Mouse (Mus musculus) MEL (cell line): ENCODE results near the gene Pink1. TPM values are rescaled to one million over a fixed set of nuclear protein-coding genes. Genes with fewer than 3 reads are reported as not detected.

Experiments used
- DNase-seq: peaks from one replicate; pipeline ENCODE4 v3.0.0; 2011; ENCODE audit warnings: low read depth, low spot score
- H3K27ac ChIP-seq: 2 replicates; pipeline ENCODE4 v1.5.1; 2012; ENCODE audit warnings: low read depth, mild to moderate bottlenecking, control low read depth, low read length, moderate library complexity; ENCODE audit not compliant: control insufficient read depth
- H3K27me3 ChIP-seq, 2 experiments: fragments of 150-350 bp in 1 of 2; sonication (generic) in 1 of 2; 2 replicates each; pipeline ENCODE4 v1.6.1; 2012; ENCODE audit warnings: low read length in 2 of 2, mild to moderate bottlenecking in 2 of 2, improper control_type of control experiment in 1 of 2, moderate library complexity in 1 of 2; ENCODE audit not compliant: insufficient read depth in 2 of 2, control insufficient read depth in 1 of 2
- H3K36me3 ChIP-seq, 2 experiments: 2 replicates each; pipeline ENCODE4 v1.6.1; 2012 to 2014; ENCODE audit warnings: low read length in 2 of 2, improper control_type of control experiment in 1 of 2, inconsistent platforms in 1 of 2, mild to moderate bottlenecking in 1 of 2; ENCODE audit not compliant: insufficient read depth in 2 of 2, control insufficient read depth in 1 of 2
- H3K4me1 ChIP-seq, 2 experiments: fragments of 150-350 bp in 1 of 2; sonication (generic) in 1 of 2; 2 replicates each; pipeline ENCODE4 v1.6.1; 2012; ENCODE audit warnings: low read length in 2 of 2, improper control_type of control experiment in 1 of 2, mild to moderate bottlenecking in 1 of 2; ENCODE audit not compliant: insufficient read depth in 2 of 2, control insufficient read depth in 1 of 2
- H3K4me3 ChIP-seq, 2 experiments: fragments of 150-350 bp in 1 of 2; sonication (generic) in 1 of 2; 2 replicates each; pipeline ENCODE4 v1.5.1; 2012; ENCODE audit warnings: low read depth in 2 of 2, low read length in 2 of 2, mild to moderate bottlenecking in 2 of 2, moderate library complexity in 2 of 2, control low read depth in 1 of 2, improper control_type of control experiment in 1 of 2; ENCODE audit not compliant: control insufficient read depth in 1 of 2, insufficient read depth in 1 of 2
- H3K79me2 ChIP-seq: 2 replicates; pipeline ENCODE4 v1.6.1; 2012; ENCODE audit warnings: mild to moderate bottlenecking, low read length, moderate library complexity; ENCODE audit not compliant: control insufficient read depth, poor library complexity, insufficient read depth
- H3K9ac ChIP-seq: 2 replicates; pipeline ENCODE4 v1.6.1; 2012; ENCODE audit warnings: low read depth, mild to moderate bottlenecking, control low read depth, low read length, moderate library complexity; ENCODE audit not compliant: control insufficient read depth, poor library complexity, severe bottlenecking
- H3K9me3 ChIP-seq: fragments of 150-350 bp; sonication (generic); replicated peaks from 2 replicates; pipeline ENCODE4 v1.6.1; 2012; ENCODE audit warnings: mild to moderate bottlenecking, low read length, improper control_type of control experiment, moderate library complexity; ENCODE audit not compliant: insufficient read depth
- CHD1 ChIP-seq: IDR thresholded peaks from 2 replicates; pipeline ENCODE4 v1.6.1; 2012; ENCODE audit warnings: low read depth, mild to moderate bottlenecking, inconsistent platforms, low read length, improper control_type of control experiment
- CTCF ChIP-seq, 3 experiments: IDR thresholded peaks in 2 of 3; conservative IDR thresholded peaks in 1 of 3; 2 replicates each; pipeline ENCODE4 v1.5.1; 2011 to 2012; ENCODE audit warnings: low read length in 3 of 3, low read depth in 2 of 3, mild to moderate bottlenecking in 2 of 3, improper control_type of control experiment in 1 of 3, inconsistent platforms in 1 of 3, mixed read lengths in 1 of 3, moderate library complexity in 1 of 3; ENCODE audit not compliant: control insufficient read depth in 1 of 3, insufficient read depth in 1 of 3, poor library complexity in 1 of 3, severe bottlenecking in 1 of 3
- E2F4 ChIP-seq: IDR thresholded peaks from 2 replicates; pipeline ENCODE4 v1.6.1; 2011; ENCODE audit warnings: low read depth, low read length, improper control_type of control experiment, borderline replicate concordance
- ELF1 ChIP-seq: IDR thresholded peaks from 2 replicates; pipeline ENCODE4 v1.6.1; 2014; ENCODE audit warnings: low read depth, mild to moderate bottlenecking, inconsistent platforms, low read length, improper control_type of control experiment, moderate library complexity
- EP300 ChIP-seq, 2 experiments: IDR thresholded peaks; 2 replicates each; pipeline ENCODE4 v1.6.1; 2011; ENCODE audit warnings: improper control_type of control experiment in 2 of 2, low read length in 2 of 2, low read depth in 1 of 2, mild to moderate bottlenecking in 1 of 2
- ETS1 ChIP-seq: IDR thresholded peaks from 2 replicates; pipeline ENCODE4 v1.6.1; 2012; ENCODE audit warnings: low read depth, mild to moderate bottlenecking, inconsistent platforms, low read length, improper control_type of control experiment, moderate library complexity
- JUND ChIP-seq: IDR thresholded peaks from 2 replicates; pipeline ENCODE4 v1.6.1; 2011; ENCODE audit warnings: low read depth, mild to moderate bottlenecking, improper control_type of control experiment, low read length
- KAT2A ChIP-seq: conservative IDR thresholded peaks from 2 replicates; pipeline ENCODE4 v1.6.1; 2012; ENCODE audit warnings: low read depth, low read length, improper control_type of control experiment, inconsistent platforms
- MAFK ChIP-seq: IDR thresholded peaks from 2 replicates; pipeline ENCODE4 v1.6.1; 2011; ENCODE audit warnings: low read depth, mild to moderate bottlenecking, low read length, improper control_type of control experiment, borderline replicate concordance
- MAX ChIP-seq: IDR thresholded peaks from 2 replicates; pipeline ENCODE4 v1.6.1; 2011; ENCODE audit warnings: low read length, improper control_type of control experiment
- MEF2A ChIP-seq: IDR thresholded peaks from 2 replicates; pipeline ENCODE4 v1.6.1; 2014; ENCODE audit warnings: low read depth, mild to moderate bottlenecking, inconsistent platforms, low read length, improper control_type of control experiment; ENCODE audit not compliant: poor library complexity, insufficient replicate concordance, severe bottlenecking; ENCODE audit errors: extremely low read depth
- MXI1 ChIP-seq: IDR thresholded peaks from 2 replicates; pipeline ENCODE4 v1.6.1; 2011; ENCODE audit warnings: mild to moderate bottlenecking, low read depth, low read length, improper control_type of control experiment
- MYB ChIP-seq: IDR thresholded peaks from 2 replicates; pipeline ENCODE4 v1.6.1; 2011; ENCODE audit warnings: mild to moderate bottlenecking, low read depth, low read length, improper control_type of control experiment
- MYC ChIP-seq: IDR thresholded peaks from 2 replicates; pipeline ENCODE4 v1.6.1; 2011; ENCODE audit warnings: low read depth, mild to moderate bottlenecking, low read length, improper control_type of control experiment, moderate library complexity
- NELFE ChIP-seq: IDR thresholded peaks from 2 replicates; pipeline ENCODE4 v1.6.1; 2011; ENCODE audit warnings: low read depth, low read length, improper control_type of control experiment
- POLR2A ChIP-seq, 2 experiments: IDR thresholded peaks; 2 replicates each; pipeline ENCODE4 v1.6.1; 2011 to 2012; ENCODE audit warnings: low read length in 2 of 2, mild to moderate bottlenecking in 2 of 2, control low read depth in 1 of 2, improper control_type of control experiment in 1 of 2, low read depth in 1 of 2, moderate library complexity in 1 of 2; ENCODE audit not compliant: control insufficient read depth in 1 of 2, insufficient read depth in 1 of 2, poor library complexity in 1 of 2
- POLR2AphosphoS5 ChIP-seq: IDR thresholded peaks from 2 replicates; pipeline ENCODE4 v1.6.1; 2012; ENCODE audit warnings: low read depth, borderline replicate concordance, mild to moderate bottlenecking, inconsistent platforms, low read length, moderate library complexity, mixed read lengths
- RAD21 ChIP-seq: IDR thresholded peaks from 2 replicates; pipeline ENCODE4 v1.6.1; 2011; ENCODE audit warnings: mild to moderate bottlenecking, low read depth, low read length, improper control_type of control experiment
- RCOR1 ChIP-seq: IDR thresholded peaks from 2 replicates; pipeline ENCODE4 v1.6.1; 2012; ENCODE audit warnings: low read depth, mild to moderate bottlenecking, inconsistent platforms, low read length, improper control_type of control experiment
- SIN3A ChIP-seq: IDR thresholded peaks from 2 replicates; pipeline ENCODE4 v1.6.1; 2012; ENCODE audit warnings: low read length, improper control_type of control experiment, inconsistent platforms
- SMC3 ChIP-seq: IDR thresholded peaks from 2 replicates; pipeline ENCODE4 v1.6.1; 2011; ENCODE audit warnings: low read depth, low read length, improper control_type of control experiment
- TAL1 ChIP-seq: IDR thresholded peaks from 2 replicates; pipeline ENCODE4 v1.6.1; 2012; ENCODE audit warnings: mild to moderate bottlenecking, inconsistent platforms, low read length, moderate library complexity, mixed read lengths
- USF2 ChIP-seq, 2 experiments: IDR thresholded peaks; 2 replicates each; pipeline ENCODE4 v1.6.1; 2011 to 2012; ENCODE audit warnings: improper control_type of control experiment in 2 of 2, low read length in 2 of 2, borderline replicate concordance in 1 of 2, inconsistent platforms in 1 of 2, low read depth in 1 of 2, mild to moderate bottlenecking in 1 of 2; ENCODE audit not compliant: insufficient read depth in 1 of 2
- ZKSCAN1 ChIP-seq: IDR thresholded peaks from 2 replicates; pipeline ENCODE4 v1.6.1; 2012; ENCODE audit warnings: low read depth, mild to moderate bottlenecking, inconsistent platforms, low read length, improper control_type of control experiment, moderate library complexity
- ZNF384 ChIP-seq: IDR thresholded peaks from 2 replicates; pipeline ENCODE4 v1.6.1; 2012; ENCODE audit warnings: low read depth, mild to moderate bottlenecking, inconsistent platforms, low read length, improper control_type of control experiment
- polyA plus RNA-seq, 2 experiments: library from polyadenylated mRNA; stranded (reverse) in 1 of 2; unstranded in 1 of 2; fragments of >175 nt in 1 of 2; fragments of >200 nt in 1 of 2; gene quantifications; 2 replicates each; pipeline versions ENCODE4 v1.2.1 to v1.2.4; 2012; ENCODE audit warnings: low replicate concordance in 2 of 2, low read depth in 1 of 2; ENCODE audit not compliant: insufficient read length in 2 of 2, insufficient read depth in 1 of 2, missing spikeins in 1 of 2
- total RNA-seq: library from RNA; depleted of rRNA; stranded (reverse); fragments of 300-350 nt; gene quantifications from 2 replicates; pipeline ENCODE4 v1.2.3, GENCODE M21; 2012

Pink1 gene
- total and polyA plus RNA-seq, 3 experiments, result 21.2 to 22.1 TPM; not detected in 1

DNA sequence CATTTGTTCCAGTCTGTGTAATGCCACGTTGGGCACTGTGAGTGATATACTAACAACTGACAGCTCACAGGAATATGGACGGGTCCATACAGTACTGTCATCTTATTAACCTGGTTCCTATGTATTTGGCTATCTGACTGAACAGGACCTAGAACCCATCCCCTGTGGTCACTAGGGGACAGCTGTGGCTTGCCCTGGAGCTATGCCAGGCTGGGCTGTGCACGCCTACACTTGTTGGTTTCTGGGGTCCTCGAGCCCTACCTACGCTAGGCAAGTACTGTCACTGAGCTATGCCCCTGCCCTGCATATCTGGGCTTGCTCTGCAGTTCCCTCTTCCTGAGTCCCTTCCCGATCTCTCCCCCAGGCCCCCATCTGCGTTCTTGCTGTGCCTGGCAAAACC lies 4.6 kb downstream of the Pink1 start:
- Histone ChIP-seq H3K27ac (no peak overlapping the region), H3K79me2 (peaks cover 3% of the 10 kb centered on the region; the same call in 1 of the 2 replicates), H3K4me1 (peaks cover 0 to 3% of the 10 kb centered on the region in 2 experiments; a peak in 1 of 4 replicates), H3K27me3 (no peaks in the 10 kb centered on the region), H3K36me3 (0 out of 4 replicates have a peak, but pooled peaks cover 0 to 2% of the 10 kb centered on the region in 2 experiments), H3K4me3 (no peak overlapping the region), H3K9ac (no peak overlapping the region), H3K9me3 (no peaks in the 10 kb centered on the region)
- no peak for TF ChIP-seq MXI1
- TF ChIP-seq TAL1, result no peak
- TF ChIP-seq EP300 (IDR thresholded peaks at IDR 0.05; ENCODE audit: low read depth in 1 of 2, low read length in 2 of 2), result no peak
- no peak for TF ChIP-seq SMC3
- TF ChIP-seq MYC, result no peak
- TF ChIP-seq MAX, result no peak
- no peak for TF ChIP-seq JUND
- no peak for TF ChIP-seq RCOR1
- no peak for TF ChIP-seq KAT2A
- no peak for DNase-seq

DNA sequence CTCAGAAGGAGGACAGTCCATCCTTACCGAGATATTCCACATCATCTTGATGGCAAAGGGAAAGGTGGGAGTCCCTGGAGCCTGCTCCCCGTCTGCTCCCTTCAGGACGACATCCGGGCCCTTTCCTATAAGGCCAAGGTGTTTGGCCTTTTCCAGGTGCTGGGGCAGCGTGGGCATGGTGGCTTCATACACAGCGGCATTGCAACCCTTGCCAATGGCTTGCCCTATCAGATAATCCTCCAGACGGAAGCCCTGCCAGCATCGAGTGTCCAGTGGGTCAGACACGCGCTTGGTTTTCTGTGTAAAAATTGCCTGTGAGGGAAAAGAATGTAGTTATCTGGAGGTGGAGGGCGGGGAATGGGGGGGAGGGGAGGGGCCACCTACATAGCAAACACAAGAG lies 5.4 kb downstream of the Pink1 start:
- Histone ChIP-seq H3K36me3 (0 out of 4 replicates have a peak, but pooled peaks cover 0 to 2% of the 10 kb centered on the region in 2 experiments), H3K27me3 (no peaks in the 10 kb centered on the region), H3K4me1 (no peaks in the 10 kb centered on the region), H3K79me2 (peaks cover 2% of the 10 kb centered on the region; the same call in 1 of the 2 replicates), H3K4me3 (no peak overlapping the region), H3K9me3 (no peaks in the 10 kb centered on the region), H3K27ac (no peak overlapping the region), H3K9ac (no peak overlapping the region)
- TF ChIP-seq MAX, result no peak
- TF ChIP-seq ETS1, result no peak
- no peak for TF ChIP-seq CTCF (IDR thresholded peaks at IDR 0.05 in 2 of 3, conservative IDR thresholded peaks at IDR 0.05 in 1 of 3; ENCODE audit: control insufficient read depth in 1 of 3, insufficient read depth in 1 of 3, low read depth in 2 of 3, low read length in 3 of 3, poor library complexity in 1 of 3, severe bottlenecking in 1 of 3)
- no peak for DNase-seq

DNA sequence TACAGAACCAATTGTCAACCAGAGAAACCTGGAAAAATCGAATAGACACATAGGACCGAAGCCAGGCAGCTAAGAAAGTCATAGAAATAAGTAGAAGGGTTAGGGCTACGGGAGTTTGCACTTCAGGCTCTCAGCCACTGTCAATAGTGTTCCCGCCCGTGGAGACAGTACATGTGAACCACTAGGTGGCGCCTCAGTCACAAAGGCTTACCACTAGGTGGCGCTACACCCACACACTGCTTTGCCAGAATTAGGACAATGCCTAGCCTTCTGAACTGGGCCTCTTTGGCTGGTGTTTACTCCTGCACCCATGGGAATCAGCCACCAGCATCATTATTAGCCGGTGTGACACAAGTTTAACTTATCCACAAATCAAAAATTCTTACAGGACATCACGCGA lies 6.6 kb downstream of the Pink1 start:
- Histone ChIP-seq H3K4me1 (no peaks in the 10 kb centered on the region), H3K36me3 (no peaks in the 10 kb centered on the region), H3K9me3 (no peaks in the 10 kb centered on the region), H3K9ac (no peak overlapping the region), H3K27me3 (no peaks in the 10 kb centered on the region), H3K27ac (no peak overlapping the region), H3K4me3 (no peak overlapping the region), H3K79me2 (no peaks in the 10 kb centered on the region)
- DNase-seq, result peak; percentile 86
- TF ChIP-seq POLR2AphosphoS5 (no peak), E2F4 (no peak), ELF1 (no peak), NELFE (no peak), RAD21 (peak; percentile 84), ETS1 (no peak), TAL1 (no peak), SIN3A (peak; percentile 50; the same call in 1 of the 2 replicates), ZKSCAN1 (no peak), POLR2A (IDR thresholded peaks at IDR 0.05; ENCODE audit: control insufficient read depth in 1 of 2, insufficient read depth in 1 of 2, low read depth in 1 of 2, low read length in 2 of 2, poor library complexity in 1 of 2) (no peak), JUND (0 out of 2 replicates have a peak, but pooled peaks have one; percentile 37), MYB (no peak), MAFK (no peak), RCOR1 (no peak), CHD1 (no peak), ZNF384 (0 out of 2 replicates have a peak, but pooled peaks have one; percentile 22), MEF2A (no peak), MXI1 (no peak), EP300 (IDR thresholded peaks at IDR 0.05; ENCODE audit: low read depth in 1 of 2, low read length in 2 of 2) (no peak; a peak in 1 of 4 replicates), USF2 (IDR thresholded peaks at IDR 0.05; ENCODE audit: borderline replicate concordance in 1 of 2, insufficient read depth in 1 of 2, low read depth in 1 of 2, low read length in 2 of 2) (no peak)
